Mouse (Mus musculus): ENCODE results near the gene Ccdc107.
A peak's percentile ranks its signal among the peaks of the same experiment; 100 is the strongest.
"Not testable (repeated sequence)": the region's sequence is repeated elsewhere in the genome, so short reads cannot be mapped to it uniquely, and the experiment has no call there.

Gene Ccdc107

GRCm38 (mm10) chr4:43485666-43486065, 7.0 kb upstream of the Ccdc107 start:
- not testable (repeated sequence) for DNase-seq (ENCODE audit: low spot score)

GRCm38 (mm10) chr4:43489611-43490010, 3.1 kb upstream of the Ccdc107 start:
- DNase-seq (ENCODE audit: low spot score), result no peak

GRCm38 (mm10) chr4:43490801-43491200, 1.9 kb upstream of the Ccdc107 start:
- peak; percentile 61 for DNase-seq (ENCODE audit: low spot score)

- no peak for DNase-seq (ENCODE audit: low spot score)
These were observed 439 bp upstream of the Ccdc107 start for GRCm38 (mm10) chr4:43492101-43492820.

GRCm38 (mm10) chr4:43493186-43493845, 616 bp downstream of the Ccdc107 start:
- peak; percentile 95 for DNase-seq (ENCODE audit: low spot score)

- peak; percentile 46 for DNase-seq (ENCODE audit: low spot score)
These were observed 1.1 kb downstream of the Ccdc107 start for GRCm38 (mm10) chr4:43493846-43494240.

GRCm38 (mm10) chr4:43496587-43496986, 3.9 kb downstream of the Ccdc107 start:
- no peak for DNase-seq (ENCODE audit: low spot score)

GRCm38 (mm10) chr4:43497405-43497804, 4.7 kb downstream of the Ccdc107 start:
- no peak for DNase-seq (ENCODE audit: low spot score)

- DNase-seq (ENCODE audit: low spot score), result no peak
These were observed 5.2 kb downstream of the Ccdc107 start for GRCm38 (mm10) chr4:43497946-43498345.

GRCm38 (mm10) chr4:43498983-43499382, 6.3 kb downstream of the Ccdc107 start:
- DNase-seq (ENCODE audit: low spot score), result no peak

GRCm38 (mm10) chr4:43499407-43500333, 7.0 kb downstream of the Ccdc107 start, which contains the start of gene Arhgef39:
Gene Arhgef39 (minus strand): TSS chr4:43499695.
- peak; percentile 85 for DNase-seq (ENCODE audit: low spot score)

- DNase-seq (ENCODE audit: low spot score), result no peak
These were observed 10.3 kb downstream of the Ccdc107 start for GRCm38 (mm10) chr4:43503041-43503440.

- DNase-seq (ENCODE audit: low spot score), result no peak
These were observed 10.8 kb downstream of the Ccdc107 start for GRCm38 (mm10) chr4:43503506-43503905.

GRCm38 (mm10) chr4:43504269-43504668, 11.6 kb downstream of the Ccdc107 start:
- DNase-seq (ENCODE audit: low spot score), result no peak

- no peak for DNase-seq (ENCODE audit: low spot score)
These were observed 13.4 kb downstream of the Ccdc107 start for GRCm38 (mm10) chr4:43506074-43506473.

GRCm38 (mm10) chr4:43506536-43507185, 14.0 kb downstream of the Ccdc107 start, which contains the start of gene Car9:
Gene Car9 (plus strand): TSS chr4:43506966.
- no peak for DNase-seq (ENCODE audit: low spot score)

- DNase-seq (ENCODE audit: low spot score), result no peak
These were observed 15.4 kb downstream of the Ccdc107 start for GRCm38 (mm10) chr4:43507938-43508665.

GRCm38 (mm10) chr4:43508666-43508997, 15.9 kb downstream of the Ccdc107 start:
- DNase-seq (ENCODE audit: low spot score), result peak; percentile 54

- no peak for DNase-seq (ENCODE audit: low spot score)
These were observed 16.4 kb downstream of the Ccdc107 start for GRCm38 (mm10) chr4:43509109-43509508.

GRCm38 (mm10) chr4:43511675-43512454, 19.2 kb downstream of the Ccdc107 start:
- no peak for DNase-seq (ENCODE audit: low spot score)

Data from c-Kit-positive CD71-positive TER-119-positive erythroid progenitor cells, embryonic 14.5 days (primary cell).